Mouse (Mus musculus) frontal cortex, adult 2 months (tissue): ENCODE measurements around the gene Dgki. TPM values are rescaled to one million over a fixed set of nuclear protein-coding genes. Genes with fewer than 3 reads are reported as not detected.

Experiments
- DNase-seq, 2 experiments: peaks; one replicate each; pipeline ENCODE4 v3.0.0; 2022; ENCODE audit warnings: low spot score in 1 of 2; ENCODE audit errors: extremely low spot score in 1 of 2
- polyA plus RNA-seq: library from polyadenylated mRNA; depleted of rRNA; stranded (reverse); fragments of >200 nt; gene quantifications from 2 replicates; pipeline ENCODE4 v1.2.3, GENCODE M21; 2012; rRNA removed

Gene Dgki
- polyA plus RNA-seq = 11.4 and 11.6 TPM in 2 replicates

- peak; percentile 78 to 90 for DNase-seq
Measured at GRCm38 (mm10) chr6:37299562-37300390, at the start of gene Dgki. Gene Dgki (minus strand): TSS chr6:37300184.

- no peak for DNase-seq
Measured at GRCm38 (mm10) chr6:37347606-37348005, 47.6 kb upstream of the Dgki start.

- DNase-seq = no peak
Measured at GRCm38 (mm10) chr6:37338055-37338454, 38.1 kb upstream of the Dgki start.

- no peak for DNase-seq
Measured at GRCm38 (mm10) chr6:37336831-37337260, 36.9 kb upstream of the Dgki start.

GRCm38 (mm10) chr6:37336381-37336780, 36.4 kb upstream of the Dgki start:
- DNase-seq = no peak

GRCm38 (mm10) chr6:37332846-37333245, 32.9 kb upstream of the Dgki start:
- DNase-seq = no peak

- DNase-seq = no peak
Measured at GRCm38 (mm10) chr6:37329901-37330864, 30.2 kb upstream of the Dgki start.

GRCm38 (mm10) chr6:37329376-37329775, 29.4 kb upstream of the Dgki start:
- no peak for DNase-seq

GRCm38 (mm10) chr6:37328671-37329070, 28.7 kb upstream of the Dgki start:
- DNase-seq = no peak

- no peak for DNase-seq
Measured at GRCm38 (mm10) chr6:37327519-37327918, 27.5 kb upstream of the Dgki start.

- no peak for DNase-seq
Measured at GRCm38 (mm10) chr6:37326603-37326955, 26.6 kb upstream of the Dgki start.

- DNase-seq = no peak
Measured at GRCm38 (mm10) chr6:37325906-37326602, 26.1 kb upstream of the Dgki start.

- no peak for DNase-seq
Measured at GRCm38 (mm10) chr6:37325076-37325475, 25.1 kb upstream of the Dgki start.

- no peak for DNase-seq
Measured at GRCm38 (mm10) chr6:37322641-37323040, 22.7 kb upstream of the Dgki start.

- DNase-seq = peak in 1 of 2 experiments; percentile 64
Measured at GRCm38 (mm10) chr6:37322088-37322487, 22.1 kb upstream of the Dgki start.

GRCm38 (mm10) chr6:37317904-37318303, 17.9 kb upstream of the Dgki start:
- DNase-seq = peak in 1 of 2 experiments; percentile 58

GRCm38 (mm10) chr6:37315440-37315839, 15.5 kb upstream of the Dgki start:
- no peak for DNase-seq

GRCm38 (mm10) chr6:37310601-37311000, 10.6 kb upstream of the Dgki start:
- DNase-seq = no peak

- DNase-seq = no peak
Measured at GRCm38 (mm10) chr6:37306616-37307015, 6.6 kb upstream of the Dgki start.

- DNase-seq = no peak
Measured at GRCm38 (mm10) chr6:37300492-37300891, 508 bp upstream of the Dgki start.

GRCm38 (mm10) chr6:37298982-37299381, 1.0 kb downstream of the Dgki start:
- DNase-seq = no peak
